Mouse (Mus musculus): Measurements from ENCODE around the gene Osbpl10. TPM values are rescaled to one million over a fixed set of nuclear protein-coding genes. Genes with fewer than 3 reads are reported as not detected.

The Osbpl10 gene
- total and polyA plus RNA-seq, 3 experiments = 0.19 TPM; not detected in 2

DNA sequence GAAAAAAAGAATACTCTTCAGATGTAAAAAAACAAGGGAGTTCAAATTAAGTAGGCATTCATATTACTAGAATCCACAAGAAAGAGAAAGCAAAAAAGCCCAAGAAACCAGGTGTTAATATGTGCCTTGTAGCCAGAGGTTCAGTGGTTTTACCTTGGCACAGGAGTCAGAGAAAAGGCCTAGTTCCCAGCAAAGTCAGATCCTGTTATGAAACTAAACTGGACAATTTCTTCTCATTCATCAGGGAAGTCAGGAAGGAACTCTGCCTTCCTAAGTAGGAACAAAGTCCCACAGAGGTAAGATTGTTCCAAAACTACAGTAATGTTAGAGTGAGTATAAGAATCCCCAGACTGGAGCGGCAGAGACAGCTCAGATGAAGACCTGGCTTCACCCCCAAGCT, 300.3 kb downstream of the Osbpl10 start:
- H3K27me3 ChIP-seq (replicated peaks) = no peaks in the 10 kb centered on the region
- H3K9ac ChIP-seq (ENCODE audit: insufficient read depth, low read depth) = no peak overlapping the region
- no peak overlapping the region for H3K4me3 ChIP-seq (replicated peaks in 1 of 3; ENCODE audit: low read depth in 2 of 3, low read length in 2 of 3, poor library complexity in 1 of 3)
- peaks cover 29% of the 10 kb centered on the region for H3K79me2 ChIP-seq (replicated peaks; ENCODE audit: control insufficient read depth, extremely low read depth, insufficient read depth, poor library complexity, severe bottlenecking)
- in situ Hi-C loops (cut with MboI; ENCODE audit: low pct_ligation_motif_present, low pct_unique_long_range_greater_than_20kb, low sequenced_read_pairs) = no loop called here
- dilution Hi-C loops (cut with MboI; ENCODE audit: extremely low pct_ligation_motif_present, extremely low pct_unique_long_range_greater_than_20kb, low sequenced_read_pairs) = no loop called here
- peaks cover 21 to 83% of the 10 kb centered on the region in 2 experiments for H3K36me3 ChIP-seq (replicated peaks in 1 of 2; ENCODE audit: control insufficient read depth in 1 of 2, insufficient read depth in 1 of 2, low read length in 1 of 2)
- DNase-seq (ENCODE audit: extremely low read depth) = no peak
- peaks cover 2 to 15% of the 10 kb centered on the region in 2 experiments; a peak in 2 of 4 replicates for H3K4me1 ChIP-seq (ENCODE audit: control insufficient read depth in 1 of 2, insufficient read depth in 2 of 2)
- H3K4me2 ChIP-seq (ENCODE audit: insufficient read depth, low read depth, poor library complexity, severe bottlenecking) = no peak overlapping the region
- no peak for TF ChIP-seq MYC (IDR thresholded peaks at IDR 0.05; ENCODE audit: low read depth, low read length)
- H3K9me3 ChIP-seq (replicated peaks; ENCODE audit: low read length) = no peaks in the 10 kb centered on the region
- no peak overlapping the region for H3K27ac ChIP-seq (ENCODE audit: insufficient read depth, low read depth)

Other genes with a start within 250 kb of the Osbpl10 start
- 30.1 and 31.9 TPM in 2 replicates for gene Cmtm6, start 247.5 kb upstream of the Osbpl10 start, total RNA-seq (2012; rRNA removed)
- gene Cmtm6, start 247.5 kb upstream of the Osbpl10 start, total RNA-seq (2014; rRNA removed) = 39.2 and 39.5 TPM in 2 replicates
- gene Cmtm6, start 247.5 kb upstream of the Osbpl10 start, polyA plus RNA-seq (2012; ENCODE audit: insufficient read length, low read depth) = 38.0 and 38.5 TPM in 2 replicates
- gene Cmtm7, start 196.7 kb upstream of the Osbpl10 start, total RNA-seq (2012; rRNA removed) = 73.1 and 80.8 TPM in 2 replicates
- 37.6 and 46.0 TPM in 2 replicates for gene Cmtm7, start 196.7 kb upstream of the Osbpl10 start, total RNA-seq (2014; rRNA removed)
- gene Cmtm7, start 196.7 kb upstream of the Osbpl10 start, polyA plus RNA-seq (2012; ENCODE audit: insufficient read length, low read depth) = 38.2 and 45.5 TPM in 2 replicates
- 1.8 and 2.7 TPM in 2 replicates for gene Cmtm8, start 134.4 kb upstream of the Osbpl10 start, total RNA-seq (2012; rRNA removed)
- 1.4 and 1.6 TPM in 2 replicates for gene Cmtm8, start 134.4 kb upstream of the Osbpl10 start, total RNA-seq (2014; rRNA removed)
- gene Cmtm8, start 134.4 kb upstream of the Osbpl10 start, polyA plus RNA-seq (2012; ENCODE audit: insufficient read length, low read depth) = 4.1 and 4.4 TPM in 2 replicates
- gene Gpd1l, start 44.6 kb upstream of the Osbpl10 start, total RNA-seq (2012; rRNA removed) = 4.6 and 5.2 TPM in 2 replicates
- gene Gpd1l, start 44.6 kb upstream of the Osbpl10 start, total RNA-seq (2014; rRNA removed) = 7.1 and 7.4 TPM in 2 replicates
- gene Gpd1l, start 44.6 kb upstream of the Osbpl10 start, polyA plus RNA-seq (2012; ENCODE audit: insufficient read length, low read depth) = 5.8 and 5.9 TPM in 2 replicates
- 132 and 180 TPM in 2 replicates for gene Rps27rt, start 4.2 kb downstream of the Osbpl10 start, total RNA-seq (2012; rRNA removed)
- 418 and 455 TPM in 2 replicates for gene Rps27rt, start 4.2 kb downstream of the Osbpl10 start, total RNA-seq (2014; rRNA removed)
- 107 and 121 TPM in 2 replicates for gene Rps27rt, start 4.2 kb downstream of the Osbpl10 start, polyA plus RNA-seq (2012; ENCODE audit: insufficient read length, low read depth)

Measured in CH12.LX (cell line).